Mouse (Mus musculus) lung, postnatal 0 days (tissue): ENCODE measurements around the gene Rbm20.

Experiments used
- CTCF ChIP-seq: IDR thresholded peaks from 2 replicates; pipeline ENCODE4 v1.5.1; 2016; ENCODE audit warnings: antibody characterized with exemption, mild to moderate bottlenecking
- EP300 ChIP-seq: IDR thresholded peaks from 2 replicates; pipeline ENCODE4 v1.6.1; 2016; ENCODE audit warnings: antibody characterized with exemption, mild to moderate bottlenecking, control low read depth

DNA sequence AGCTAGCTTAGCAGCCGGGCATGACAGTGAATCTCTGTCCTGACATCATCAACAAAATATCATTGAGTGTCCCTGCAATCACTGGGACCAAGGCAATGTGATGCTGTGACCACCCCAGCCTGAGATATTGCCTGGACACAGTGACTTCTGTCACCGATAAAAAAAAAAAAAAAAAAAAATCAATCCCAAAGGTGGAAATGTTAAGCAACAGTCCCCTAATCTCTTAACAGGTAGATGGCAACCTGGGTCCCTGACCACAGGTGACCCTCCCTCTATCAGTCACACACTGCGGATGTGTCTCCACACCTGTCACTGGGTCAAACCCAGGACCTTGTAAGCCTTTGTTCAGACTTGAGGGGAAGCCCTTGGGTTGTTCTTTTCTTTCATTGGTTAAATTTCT, 128.0 kb downstream of the Rbm20 start:
- TF ChIP-seq CTCF (no peak), EP300 (no peak)
